Mouse (Mus musculus): Measurements from ENCODE around the gene Rgn.

Rgn gene

DNA sequence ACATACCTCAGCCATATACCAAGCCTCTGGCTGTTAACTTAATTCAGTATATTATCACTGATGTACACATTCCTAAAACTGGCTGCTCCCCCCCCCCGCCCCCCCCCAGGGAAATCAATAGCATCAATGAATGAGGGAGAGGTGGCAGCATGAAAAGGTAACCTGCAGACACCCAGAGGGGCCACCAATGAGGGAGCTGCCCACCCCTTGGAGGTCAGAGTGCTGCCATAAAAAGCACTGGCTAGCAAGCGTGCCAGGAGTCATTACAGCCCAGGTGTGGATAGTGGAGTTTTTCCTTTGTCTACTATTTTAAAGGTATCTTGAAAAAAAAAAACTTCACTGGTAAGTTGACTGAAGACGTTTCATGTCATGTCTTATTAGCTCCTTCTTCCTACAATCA lies at the start of gene Rgn:
Gene Rgn, plus strand, starts transcription at position 256 of the 400 bp plus-strand sequence.
- DNase-seq, result no peak

- no peak for DNase-seq
These were observed 29.2 kb upstream of the Rgn start for GRCm38 (mm10) chrX:20520290-20520939.

GRCm38 (mm10) chrX:20521578-20521977 lies 28.0 kb upstream of the Rgn start:
- no peak for DNase-seq

DNA sequence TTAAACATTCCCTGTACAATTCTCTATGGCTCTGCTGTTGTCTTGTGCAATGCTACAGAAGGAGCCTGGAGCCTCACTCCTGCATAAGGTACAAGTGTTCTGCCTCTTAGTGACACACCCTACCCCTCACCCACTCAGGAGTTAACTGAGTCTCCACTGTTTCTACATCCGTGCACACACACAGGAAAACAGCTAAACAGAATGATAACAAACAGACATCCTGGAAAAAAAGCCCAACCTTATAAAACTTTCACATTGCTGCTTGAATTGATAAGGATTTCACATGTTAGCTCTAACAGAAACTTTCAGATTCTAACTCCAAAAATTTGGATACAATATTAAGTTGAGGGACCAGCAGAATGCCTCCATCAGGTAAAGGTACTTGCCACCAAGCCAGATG lies 17.0 kb upstream of the Rgn start:
- DNase-seq, result no peak

GRCm38 (mm10) chrX:20543867-20544266 lies 5.7 kb upstream of the Rgn start:
- no peak for DNase-seq

DNA sequence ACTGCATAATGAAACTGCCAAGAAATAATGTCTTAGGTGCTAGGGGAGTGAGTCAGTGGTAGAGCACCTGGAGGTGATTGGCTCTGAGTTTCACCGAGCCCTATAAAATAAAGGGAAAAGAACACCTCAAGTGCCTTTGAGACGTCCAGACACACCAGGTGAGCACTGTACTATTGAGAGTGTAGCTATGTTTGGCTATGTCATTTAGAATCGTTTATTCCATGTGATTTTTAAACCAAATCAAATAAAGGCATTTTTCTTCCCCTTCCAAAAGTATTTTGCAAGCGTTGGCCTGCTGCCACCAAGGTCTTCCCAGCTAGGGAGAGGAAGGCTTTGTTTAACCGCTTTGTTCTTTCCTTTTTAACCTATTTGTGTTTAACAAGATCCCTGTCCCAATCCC lies 2.0 kb upstream of the Rgn start:
- DNase-seq, result no peak

GRCm38 (mm10) chrX:20548011-20548879 lies 1.3 kb upstream of the Rgn start:
- no peak for DNase-seq

- DNase-seq, result no peak
These were observed 627 bp upstream of the Rgn start for GRCm38 (mm10) chrX:20548880-20549440.

- DNase-seq, result no peak
These were observed 2.6 kb downstream of the Rgn start for GRCm38 (mm10) chrX:20552199-20552598.

GRCm38 (mm10) chrX:20561846-20562245 lies 12.3 kb downstream of the Rgn start:
- DNase-seq, result no peak

DNA sequence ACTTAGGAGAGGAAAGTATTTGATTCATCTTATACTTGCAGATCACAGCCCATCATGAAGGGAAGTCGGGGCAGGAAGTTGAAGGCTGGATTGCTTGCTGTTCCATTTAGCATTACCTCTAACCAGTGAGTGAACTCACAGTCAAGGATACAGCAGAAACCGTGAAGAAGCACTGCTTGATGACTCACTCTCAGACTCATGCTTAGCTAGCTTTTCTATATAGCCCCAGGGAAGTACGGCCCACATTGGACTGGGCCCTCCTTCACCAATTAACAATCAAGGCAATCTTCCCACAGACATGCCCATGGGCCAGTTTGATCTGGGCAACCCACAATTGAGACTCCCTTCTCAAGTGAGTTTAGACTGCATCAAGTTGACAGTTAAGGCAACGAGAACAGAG lies 14.4 kb downstream of the Rgn start:
- DNase-seq, result no peak

GRCm38 (mm10) chrX:20571024-20571423 lies 21.4 kb downstream of the Rgn start:
- no peak for DNase-seq

- DNase-seq, result no peak
These were observed 23.1 kb downstream of the Rgn start for GRCm38 (mm10) chrX:20572683-20573082.

DNA sequence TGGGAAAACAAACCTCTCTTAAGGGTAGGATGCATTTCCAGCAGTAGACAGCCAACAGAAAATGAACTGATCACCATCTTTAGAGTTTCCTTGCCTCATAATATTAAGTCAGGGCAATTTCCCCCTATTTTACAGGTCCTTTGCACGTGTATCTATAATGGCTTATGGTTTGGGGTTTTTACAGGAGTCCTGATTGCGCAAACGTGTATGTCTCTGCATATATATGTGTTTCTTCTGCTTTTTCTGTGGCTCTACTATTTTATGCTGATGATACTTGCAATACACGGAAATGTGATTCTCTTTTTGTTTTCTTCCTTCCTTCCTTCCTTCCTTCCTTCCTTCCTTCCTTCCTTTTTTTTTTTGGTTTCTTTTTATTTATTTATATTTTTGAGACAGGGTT lies 24.3 kb downstream of the Rgn start:
- no peak for DNase-seq

DNA sequence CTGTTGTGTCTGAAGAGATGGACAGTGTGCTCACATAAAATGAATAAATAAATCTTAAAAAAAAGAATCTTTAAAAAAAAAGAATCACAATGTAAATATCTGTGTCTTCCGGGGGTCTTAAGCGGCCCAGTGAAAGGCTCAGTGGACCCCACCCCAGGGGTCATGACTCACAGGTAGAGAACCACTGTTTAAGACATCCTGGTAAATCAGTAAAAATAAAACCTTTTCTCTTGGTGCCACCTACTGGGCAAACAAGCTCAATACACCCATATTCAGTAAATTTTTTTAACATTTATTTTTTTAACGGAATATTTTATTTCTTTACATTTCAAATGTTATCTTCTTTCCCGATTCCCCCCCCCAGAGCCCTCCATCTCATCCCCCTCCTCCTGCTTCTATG lies 38.4 kb downstream of the Rgn start:
- DNase-seq, result no peak

DNA sequence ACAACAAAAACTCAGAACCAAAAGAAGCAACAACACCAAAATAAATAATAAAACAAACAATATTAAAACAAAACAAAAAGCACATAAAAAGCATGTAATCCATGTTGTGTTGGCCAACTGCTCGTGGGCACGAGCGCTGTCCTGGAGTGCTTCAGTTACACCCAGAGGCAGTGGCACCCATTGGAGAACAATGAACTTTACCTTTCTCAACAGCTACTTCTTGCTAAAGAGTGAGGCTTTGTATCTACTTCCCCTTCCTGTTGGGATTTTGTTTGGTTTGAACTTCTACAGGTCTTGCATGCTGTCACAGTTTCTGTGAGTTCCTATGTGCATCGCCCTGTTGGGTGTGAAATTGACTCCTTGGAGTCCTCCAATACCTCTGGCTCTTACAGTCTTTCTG lies 58.9 kb downstream of the Rgn start:
- no peak for DNase-seq
